Mouse (Mus musculus) gastrocnemius, postnatal 14 days (tissue): Measurements from ENCODE around the gene Ndufb7. TPM values are rescaled to one million over a fixed set of nuclear protein-coding genes. Genes with fewer than 3 reads are reported as not detected.
A peak's percentile ranks its signal among the peaks of the same experiment; 100 is the strongest.
"Not testable (repeated sequence)": the region's sequence is repeated elsewhere in the genome, so short reads cannot be mapped to it uniquely, and the experiment has no call there.

Experiments
- DNase-seq: peaks from one replicate; pipeline ENCODE4 v3.0.0; 2021; ENCODE audit warnings: mixed read lengths
- intact Hi-C: fragments of 180-260 bp; cut with DNase I; formaldehyde crosslinking; loops from one replicate; pipeline ENCODE4 v1.15.1; 2025; ENCODE audit warnings: low total_unique reads
- long read RNA-seq, 2 experiments: library from polyadenylated mRNA; stranded (forward); transcript quantifications; one replicate each; pipeline ENCODE4 v2.0.0; 2021
- total RNA-seq, 2 experiments: library from RNA; stranded (reverse); gene quantifications; 2 replicates each; pipeline ENCODE4 v1.2.3; 2021

The Ndufb7 gene
- 100 to 1,000 TPM; 439 to 462 TPM for total RNA-seq
- long read RNA-seq, experiment 1, transcript Ndufb7-201 (3 exons, 623 nt) = major isoform, 678 of 681 reads
- long read RNA-seq, experiment 1, partial matches to known transcripts = 3 of 681 reads
- long read RNA-seq, experiment 1, other reads (novel, unspliced or antisense) = 0 of 681 reads
- long read RNA-seq, experiment 2, full-length matches to known transcripts = 799 of 802 reads
- long read RNA-seq, experiment 2, partial matches to known transcripts = 2 of 802 reads
- long read RNA-seq, experiment 2, other reads (novel, unspliced or antisense) = 1 of 802 reads

GRCm38 (mm10) chr8:83566469-83567395 is at the start of gene Ndufb7:
Gene Ndufb7 (plus strand): TSS chr8:83566671.
- peak; percentile 96 for DNase-seq
- intact Hi-C loops = loop anchor here (5.0 kb wide), 1 partner anchor 41 kb away; the partner anchor contains the start of genes Dnajb1 and Tecr

GRCm38 (mm10) chr8:83520432-83520831 is 46.0 kb upstream of the Ndufb7 start:
- intact Hi-C loops = no loop called here
- no peak for DNase-seq

DNA sequence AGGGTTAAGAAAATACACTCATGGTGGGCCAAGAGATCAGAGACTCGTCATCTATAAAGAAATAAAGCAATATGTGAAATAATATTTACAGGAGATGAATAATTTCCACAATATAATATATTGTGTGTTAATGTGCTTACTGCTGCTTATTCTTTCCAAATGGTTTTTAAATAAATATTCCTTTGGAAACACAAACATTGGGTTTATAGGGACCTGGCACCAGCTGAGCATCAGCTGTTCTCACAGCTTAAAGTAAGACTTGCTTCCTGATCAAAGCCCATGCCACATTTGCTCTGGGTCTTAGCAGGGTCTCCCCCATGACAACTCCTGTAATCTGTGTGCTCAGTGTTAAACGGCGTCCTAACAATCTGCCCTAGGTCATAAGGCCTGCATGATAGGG is 45.6 kb upstream of the Ndufb7 start:
- intact Hi-C loops, DNase-seq: not testable (repeated sequence)

GRCm38 (mm10) chr8:83521310-83521709 is 45.2 kb upstream of the Ndufb7 start:
- intact Hi-C loops = no loop called here
- no peak for DNase-seq

- intact Hi-C loops = no loop called here
- DNase-seq = no peak
Measured at GRCm38 (mm10) chr8:83534802-83535201, 31.7 kb upstream of the Ndufb7 start.

- intact Hi-C loops = no loop called here
- DNase-seq = no peak
Measured at GRCm38 (mm10) chr8:83535736-83536135, 30.7 kb upstream of the Ndufb7 start, which contains the start of gene Olfr370. Gene Olfr370 (plus strand): TSS chr8:83535780.

GRCm38 (mm10) chr8:83562669-83563068 is 3.8 kb upstream of the Ndufb7 start:
- DNase-seq = no peak
- intact Hi-C loops = no loop called here

- no peak for DNase-seq
- intact Hi-C loops = no loop called here
Measured at GRCm38 (mm10) chr8:83563246-83563645, 3.2 kb upstream of the Ndufb7 start.

DNA sequence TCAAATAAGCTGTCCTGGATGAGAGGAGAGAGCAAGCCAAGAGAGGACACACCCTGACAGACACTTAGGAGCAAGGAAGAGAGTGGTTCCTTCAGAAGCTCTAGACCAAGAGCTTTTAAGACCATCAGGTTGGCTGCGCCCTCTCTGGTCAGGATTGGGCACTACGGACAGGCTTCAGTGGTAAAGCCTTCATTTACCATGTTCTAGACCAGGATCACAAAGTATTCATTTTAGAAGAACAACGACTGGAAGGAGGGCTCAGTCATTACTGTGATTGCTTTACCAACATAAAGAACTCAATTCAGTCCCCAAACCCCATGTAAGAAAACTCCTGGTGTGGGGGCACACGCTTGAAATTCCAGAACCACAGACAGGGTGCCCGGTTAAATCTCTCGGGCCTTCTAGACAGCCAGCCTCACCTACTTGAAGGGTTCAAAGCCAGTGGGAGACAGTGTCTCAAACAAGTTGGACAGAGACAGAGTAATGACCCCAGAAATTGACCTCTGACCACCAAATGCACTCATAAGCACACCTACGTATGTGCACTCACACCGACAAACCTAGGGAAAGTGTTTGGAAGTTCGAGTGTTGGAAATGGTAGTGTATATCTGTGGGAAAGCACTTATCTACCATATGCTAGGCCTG is 618 bp upstream of the Ndufb7 start:
- intact Hi-C loops = loop anchor here (5.0 kb wide), 1 partner anchor 41 kb away; the partner anchor contains the start of genes Dnajb1 and Tecr
- no peak for DNase-seq

GRCm38 (mm10) chr8:83567668-83568067 is 1.2 kb downstream of the Ndufb7 start:
- intact Hi-C loops = loop anchor here (5.0 kb wide), 1 partner anchor 40 kb away; the partner anchor contains the start of genes Dnajb1 and Tecr
- DNase-seq = no peak

DNA sequence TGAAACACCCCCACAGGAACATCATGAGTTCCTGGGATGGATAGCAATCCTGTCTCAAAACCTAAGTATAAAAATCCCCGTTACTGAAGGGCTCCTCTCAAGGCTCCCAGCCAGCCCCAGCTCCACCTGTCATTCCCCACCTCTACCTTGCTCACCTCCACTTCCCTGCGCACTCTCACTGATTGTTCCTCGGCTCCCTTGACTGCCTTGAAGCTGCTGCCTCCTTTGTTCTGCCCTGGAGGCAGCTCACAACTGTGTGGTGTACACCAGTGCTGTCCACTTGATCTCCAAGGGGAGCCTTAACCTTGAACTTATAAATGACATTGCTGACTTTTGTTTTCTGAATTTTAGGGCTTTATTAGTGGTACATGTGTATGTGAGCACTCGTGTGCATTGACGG is 1.7 kb downstream of the Ndufb7 start:
- no peak for DNase-seq
- intact Hi-C loops = loop anchor here (5.0 kb wide), 1 partner anchor 39 kb away; the partner anchor contains the start of genes Dnajb1 and Tecr

GRCm38 (mm10) chr8:83568755-83569154 is 2.3 kb downstream of the Ndufb7 start:
- DNase-seq = no peak
- intact Hi-C loops = loop anchor here (5.0 kb wide), 1 partner anchor 39 kb away; the partner anchor contains the start of genes Dnajb1 and Tecr

GRCm38 (mm10) chr8:83569165-83569564 is 2.7 kb downstream of the Ndufb7 start:
- no peak for DNase-seq
- intact Hi-C loops = loop anchor here (5.0 kb wide), 1 partner anchor 38 kb away; the partner anchor contains the start of genes Dnajb1 and Tecr

DNA sequence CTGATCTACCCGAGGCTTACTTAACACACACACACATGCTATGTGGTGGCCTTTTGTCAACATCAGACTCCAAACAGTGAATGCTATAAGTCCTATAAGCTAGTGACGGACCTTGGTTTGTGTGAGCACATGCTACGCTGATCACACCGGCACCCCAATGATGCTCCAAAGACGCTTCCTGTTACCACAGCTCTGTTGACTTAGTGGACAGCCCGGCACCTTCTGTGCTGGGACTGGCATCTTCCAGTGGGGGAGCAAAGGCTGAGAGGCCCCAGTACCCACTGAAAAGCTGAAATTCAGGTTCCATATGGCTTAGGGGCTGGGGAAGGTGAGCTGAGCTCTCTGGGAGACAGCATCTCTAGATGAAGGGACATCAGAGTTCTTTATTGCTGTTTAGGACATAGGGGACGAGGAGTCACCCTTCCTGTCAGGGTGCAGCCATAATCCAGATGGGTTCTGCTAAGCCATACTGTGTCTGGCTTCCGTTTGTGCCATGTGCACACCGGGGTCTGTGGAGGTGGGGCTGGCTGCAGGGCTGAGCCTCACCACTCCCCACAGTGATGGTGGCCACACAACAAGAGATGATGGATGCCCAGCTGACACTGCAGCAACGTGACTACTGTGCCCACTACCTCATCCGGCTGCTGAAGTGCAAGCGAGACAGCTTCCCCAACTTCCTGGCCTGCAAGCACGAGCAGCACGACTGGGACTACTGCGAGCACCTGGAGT is 4.0 kb downstream of the Ndufb7 start:
- intact Hi-C loops = no loop called here
- no peak for DNase-seq

GRCm38 (mm10) chr8:83571001-83571340 is 4.5 kb downstream of the Ndufb7 start:
- DNase-seq, intact Hi-C loops: not testable (repeated sequence)

DNA sequence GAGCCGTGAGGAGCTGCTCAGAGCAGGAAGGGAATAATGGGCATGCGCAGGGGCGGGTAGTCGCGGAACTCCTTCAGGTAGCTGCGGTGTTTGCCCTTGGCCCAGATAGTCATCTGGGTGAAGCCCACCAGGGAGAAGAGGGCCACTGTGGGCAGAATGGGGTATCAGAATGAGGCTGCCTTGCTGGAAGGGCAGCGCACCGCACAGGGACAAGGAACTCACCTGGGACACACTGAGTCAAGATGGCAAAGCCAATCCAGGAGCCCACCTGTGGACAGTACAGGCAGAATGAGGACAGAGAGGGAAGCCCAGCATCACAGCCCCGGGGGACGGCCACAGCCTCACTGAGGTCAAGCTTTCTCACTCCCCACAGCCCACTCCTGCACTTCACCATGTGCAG is 5.3 kb downstream of the Ndufb7 start:
- intact Hi-C loops = no loop called here
- DNase-seq = no peak

DNA sequence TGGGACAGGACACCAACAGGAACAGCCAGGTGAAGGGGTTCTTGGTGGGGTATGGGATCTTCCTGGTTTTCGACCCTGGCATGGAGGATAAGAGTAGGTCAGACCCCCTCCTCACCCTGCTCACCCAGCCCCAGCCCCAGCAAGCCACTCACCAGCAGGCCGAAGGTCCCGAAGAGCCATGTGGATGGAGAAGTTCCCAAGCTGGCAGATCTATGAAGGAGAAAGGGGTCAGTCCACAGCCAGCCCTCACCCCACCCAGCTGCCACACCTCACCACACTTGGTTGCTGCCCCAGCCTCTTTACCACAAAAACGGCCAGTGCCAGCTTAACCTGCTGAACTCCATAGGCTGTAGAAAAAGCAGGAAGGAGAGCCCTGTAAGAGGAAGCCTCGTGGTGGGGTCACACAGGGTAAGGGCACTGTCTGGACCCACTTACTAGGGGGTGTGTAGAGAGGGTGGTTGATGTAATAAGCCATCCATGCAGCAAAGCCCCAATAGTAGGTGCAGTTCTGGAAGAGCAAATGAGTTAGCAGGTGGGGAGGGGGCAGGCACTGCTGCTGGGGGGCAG is 5.9 kb downstream of the Ndufb7 start:
- intact Hi-C loops = no loop called here
- no peak for DNase-seq

- intact Hi-C loops = no loop called here
- DNase-seq = peak; percentile 68
Measured at GRCm38 (mm10) chr8:83573140-83573875, 6.8 kb downstream of the Ndufb7 start.
